Mouse (Mus musculus) NIH3T3 (cell line): ENCODE measurements at regions not wholly inside any gene's neighbourhood (a gene's known extent, or its start where the extent isn't known, plus 50 kb on each side); places are given as distances from the start of the nearest gene placed in this dataset.

Experiments
- DNase-seq: peaks from one replicate; pipeline ENCODE4 v3.0.0-alpha.2; 2012; ENCODE audit warnings: low read depth

DNA sequence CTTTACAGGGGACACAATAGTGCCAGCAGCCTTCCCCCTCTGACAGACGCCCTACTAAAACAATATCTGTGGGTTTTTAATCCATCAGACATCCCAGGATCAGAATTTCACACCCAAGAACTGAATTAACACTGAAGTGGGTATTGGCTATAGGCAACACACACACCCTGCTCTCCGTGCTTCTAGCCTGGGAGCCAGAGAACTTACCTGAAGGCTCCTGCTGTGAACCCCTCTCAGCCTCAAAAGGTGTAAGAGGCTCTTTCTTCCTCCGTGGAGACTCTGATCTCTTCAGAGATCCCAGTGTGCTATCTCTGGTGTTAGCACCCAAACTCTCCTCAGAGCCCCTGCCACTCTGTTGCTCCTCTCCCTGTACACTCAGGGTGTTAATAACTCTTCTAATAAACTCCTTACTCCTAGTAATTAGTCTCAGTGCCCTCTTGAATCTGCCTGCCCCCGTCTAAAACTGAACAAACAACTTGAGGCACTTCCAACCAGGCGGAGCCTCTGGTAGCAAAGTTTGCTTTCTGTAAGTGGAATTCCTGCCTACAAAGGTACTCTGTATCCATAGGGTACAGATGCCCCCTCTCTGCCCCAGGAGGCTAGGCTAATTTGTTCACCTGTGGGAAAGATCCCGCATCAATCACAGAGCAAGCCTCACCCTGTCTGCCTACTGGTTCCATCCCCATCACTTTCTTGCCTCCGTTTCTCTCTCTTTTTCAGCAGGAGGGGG, 452.9 kb upstream of the Fam19a5 start:
- no peak for DNase-seq

DNA sequence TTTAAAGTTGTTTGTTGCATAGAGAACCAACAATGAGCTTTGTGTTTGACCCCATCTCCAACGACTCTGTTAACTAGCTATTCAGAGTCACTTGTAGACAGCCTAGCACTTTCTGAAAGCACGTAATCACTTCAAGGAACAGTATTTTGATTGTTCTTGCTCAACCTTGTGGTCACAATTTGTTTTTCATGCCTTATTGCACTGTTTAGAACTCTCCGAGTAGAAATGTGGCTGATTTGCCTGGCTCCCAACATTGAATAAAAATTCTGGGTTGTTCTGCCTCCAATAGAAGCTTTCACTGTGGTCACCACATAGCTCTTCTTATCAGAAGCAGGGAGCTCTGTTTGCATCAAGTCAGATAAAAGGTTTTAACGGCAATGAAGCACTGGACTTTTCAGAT, 446.9 kb upstream of the Fam19a5 start:
- DNase-seq = no peak

DNA sequence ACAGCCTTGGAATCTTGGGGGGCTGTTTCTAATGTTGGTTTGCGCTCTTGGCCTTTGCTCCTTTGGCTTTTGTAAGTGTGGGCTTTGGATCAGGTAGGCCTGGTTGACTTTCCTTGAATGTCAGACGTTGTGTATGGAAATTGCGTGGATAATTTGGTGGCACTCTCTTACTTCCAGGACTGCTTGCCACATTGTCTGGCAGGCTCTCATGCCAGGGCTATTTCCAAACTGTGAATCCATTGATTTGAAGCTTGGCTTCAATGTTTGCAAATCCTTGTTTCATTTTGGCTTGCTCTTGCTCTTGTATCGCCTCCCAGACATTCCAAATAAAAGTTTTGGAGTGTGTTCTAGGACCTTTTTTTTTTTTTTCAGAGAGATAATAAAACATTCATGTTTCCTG, 443.0 kb upstream of the Fam19a5 start:
- DNase-seq = no peak

DNA sequence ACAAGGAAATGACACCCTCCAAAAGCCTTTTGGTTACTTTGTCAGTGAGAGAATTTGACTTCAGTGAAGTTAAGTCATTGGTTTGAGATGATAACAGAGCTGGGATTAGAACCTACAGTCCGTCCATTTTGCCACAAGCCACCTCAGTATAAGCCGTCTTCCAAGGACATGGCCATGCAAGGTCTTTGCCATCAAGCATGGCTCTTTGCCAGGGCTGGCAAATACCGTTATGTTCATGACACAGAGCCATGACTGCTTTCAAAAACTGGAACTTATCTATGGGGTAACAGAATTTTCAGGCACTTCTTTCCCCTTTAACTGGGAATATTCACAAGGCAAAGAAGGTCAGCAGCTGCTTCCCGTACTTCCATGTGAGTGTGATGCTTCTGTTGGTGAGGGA, 441.9 kb upstream of the Fam19a5 start:
- DNase-seq = no peak

DNA sequence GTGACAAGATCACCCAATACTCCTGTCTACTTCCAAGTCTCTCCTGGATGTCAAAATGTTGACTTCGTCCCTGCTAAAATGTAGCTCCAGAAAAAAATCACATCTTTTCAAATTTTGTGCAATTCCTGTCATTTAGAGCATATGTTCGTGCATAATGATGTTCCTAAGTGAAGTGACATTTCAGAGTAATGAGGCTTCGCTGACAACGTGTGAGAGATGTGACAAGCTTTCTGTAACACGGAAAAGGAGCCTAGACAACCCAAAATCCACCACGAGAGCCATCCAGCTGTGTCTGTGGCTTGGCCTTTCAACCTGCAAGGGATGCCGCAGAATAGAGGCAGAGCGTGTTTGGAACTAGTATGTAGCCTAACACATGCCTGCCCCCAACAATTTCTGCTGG, 438.1 kb upstream of the Fam19a5 start:
- no peak for DNase-seq

DNA sequence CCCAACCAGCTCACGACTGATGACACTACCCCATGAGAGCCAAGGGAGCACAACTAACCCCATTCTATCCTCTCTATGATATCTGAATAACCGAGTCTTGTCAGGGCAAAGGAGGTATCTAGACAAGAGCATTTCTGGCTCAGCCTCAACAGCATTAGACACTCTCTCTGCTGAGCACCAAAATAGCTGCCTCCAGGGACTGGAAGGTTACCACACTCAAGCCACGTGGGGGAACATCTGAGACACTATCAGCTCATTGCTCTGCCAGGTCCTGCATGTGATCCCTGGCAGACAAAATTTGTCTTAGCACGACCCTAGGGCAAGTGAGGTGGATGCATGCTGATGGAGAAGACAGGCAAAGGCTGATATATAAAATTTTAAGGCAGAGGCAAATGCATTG, 436.4 kb upstream of the Fam19a5 start:
- DNase-seq = no peak

DNA sequence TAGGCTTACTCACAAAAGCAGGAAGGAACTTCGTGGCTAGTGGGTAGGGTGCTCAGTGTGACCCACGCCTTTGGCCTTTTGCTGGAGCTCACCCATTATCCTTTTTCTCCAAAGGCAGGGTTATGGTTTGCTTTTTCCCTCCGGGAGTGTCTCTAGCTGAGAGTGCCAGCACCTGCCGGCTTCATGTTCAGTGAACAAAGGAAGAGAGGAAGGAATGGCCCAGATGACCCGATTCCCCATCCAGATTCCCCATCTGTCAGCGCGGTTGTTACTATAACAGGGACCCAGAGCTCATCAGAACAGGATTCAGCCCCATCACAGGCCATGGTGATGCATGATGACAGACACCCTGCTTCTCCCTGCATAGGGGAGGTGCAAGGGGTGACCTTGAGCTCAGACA, 435.7 kb upstream of the Fam19a5 start:
- DNase-seq = no peak

DNA sequence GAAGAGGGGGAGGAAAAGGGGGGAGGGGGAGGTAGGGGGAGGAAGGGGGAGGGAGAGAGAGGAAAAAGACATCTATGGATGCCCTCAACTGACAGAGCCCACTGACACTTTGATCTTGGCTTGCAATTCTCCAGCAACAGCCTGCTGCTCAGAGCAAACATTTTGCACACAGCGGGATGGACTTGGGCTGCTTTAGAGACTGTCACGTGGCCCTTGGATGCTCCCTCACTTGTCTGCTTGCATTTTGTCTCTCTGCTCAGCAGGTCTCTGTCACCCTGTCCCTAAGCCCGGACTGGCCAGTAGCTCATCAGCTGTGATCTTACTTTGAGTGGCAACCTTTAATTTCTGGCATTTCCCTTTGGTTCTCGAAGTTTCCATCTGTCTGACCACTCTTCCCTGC, 421.4 kb upstream of the Fam19a5 start:
- DNase-seq = no peak

DNA sequence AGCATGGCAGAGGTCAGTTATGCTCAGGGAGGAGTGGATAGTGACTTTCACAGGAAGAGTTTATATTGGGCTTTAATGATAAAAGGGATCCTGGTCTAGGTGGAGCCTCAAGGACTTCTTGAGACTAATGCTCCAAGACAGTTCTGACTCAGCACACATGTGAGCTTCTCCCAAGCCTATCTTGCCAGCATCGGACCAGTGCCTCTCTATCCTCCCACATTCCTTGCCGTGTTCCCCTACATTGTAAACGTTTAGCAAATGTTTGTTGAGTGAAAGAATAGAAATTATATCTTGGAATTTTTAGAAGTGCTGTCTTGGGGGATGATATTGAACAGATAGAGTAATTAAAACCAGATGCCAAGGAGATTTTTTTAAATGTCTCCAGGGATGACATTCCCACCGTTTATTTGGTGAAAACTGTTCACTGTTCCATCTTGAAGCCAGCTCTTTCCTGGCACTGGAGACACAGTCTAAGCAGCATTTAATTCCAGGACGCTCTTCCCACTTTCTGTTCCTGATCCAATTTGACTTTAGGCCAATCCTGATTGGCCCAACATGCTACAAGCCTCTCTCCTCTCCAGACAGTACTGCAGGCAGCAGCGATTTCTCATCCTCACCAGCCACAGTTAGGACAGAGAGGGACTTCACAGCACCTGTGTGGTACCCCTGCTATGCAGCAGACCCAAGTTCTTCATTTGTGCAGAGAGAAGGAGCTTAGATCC, 418.5 kb upstream of the Fam19a5 start:
- peak; percentile 3 for DNase-seq

DNA sequence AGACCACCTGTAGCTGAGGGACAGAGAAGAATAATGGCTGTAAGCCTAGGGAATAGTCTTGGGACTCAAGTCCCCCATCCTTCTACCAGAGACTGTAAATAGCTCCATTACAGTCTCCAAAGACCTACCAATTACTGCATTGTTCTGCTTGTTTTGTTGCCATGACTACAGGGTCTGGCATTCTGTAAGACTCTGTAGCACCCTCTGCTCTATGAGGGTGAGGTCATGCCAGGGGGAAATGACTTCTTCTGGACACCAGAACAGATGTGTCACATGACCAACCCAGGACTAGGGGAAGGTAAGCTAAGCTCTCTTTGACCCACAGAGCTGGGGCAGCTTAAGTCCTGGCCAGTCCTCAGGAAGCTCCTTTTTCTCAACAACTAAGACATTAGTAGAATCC, 405.2 kb upstream of the Fam19a5 start:
- DNase-seq = no peak

DNA sequence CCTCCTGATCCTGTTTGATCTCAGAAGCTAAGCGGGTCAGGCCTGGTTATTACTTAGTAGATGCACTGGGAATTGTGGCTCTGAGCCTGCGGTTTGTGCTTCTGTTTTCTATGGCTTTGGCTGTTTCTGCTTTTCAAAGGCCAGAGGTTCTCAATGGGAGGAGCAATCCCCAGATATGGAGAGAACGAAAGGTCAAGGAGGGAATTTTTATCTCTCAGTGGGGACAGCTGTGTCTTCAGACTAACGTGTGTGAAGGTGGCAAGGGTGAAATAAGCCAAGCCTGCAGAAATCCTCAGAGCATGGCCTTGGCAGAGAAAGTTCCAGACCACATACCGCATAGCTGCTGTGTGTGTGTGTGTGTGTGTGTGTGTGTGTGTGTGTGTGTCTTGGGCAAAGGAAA, 375.0 kb upstream of the Fam19a5 start:
- no peak for DNase-seq

DNA sequence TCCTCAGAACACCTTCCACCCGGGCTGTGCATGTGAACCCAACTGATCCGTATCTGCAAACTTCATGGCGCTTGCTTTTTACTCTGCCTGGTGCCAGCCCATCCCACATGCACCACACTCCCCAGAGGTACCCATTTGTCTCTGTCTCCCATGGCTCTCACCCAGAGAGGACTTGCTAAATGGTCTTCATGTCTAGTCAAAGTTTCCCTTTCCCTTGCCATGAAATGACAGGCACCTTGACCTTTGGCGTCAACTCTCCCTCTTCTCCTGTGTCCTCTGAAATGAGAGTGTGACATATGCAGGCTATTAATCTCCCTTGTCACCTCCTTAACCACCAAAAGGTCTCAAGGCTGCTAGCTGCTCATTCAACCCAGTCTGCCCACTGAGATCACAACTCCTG, 373.2 kb upstream of the Fam19a5 start:
- DNase-seq = no peak

DNA sequence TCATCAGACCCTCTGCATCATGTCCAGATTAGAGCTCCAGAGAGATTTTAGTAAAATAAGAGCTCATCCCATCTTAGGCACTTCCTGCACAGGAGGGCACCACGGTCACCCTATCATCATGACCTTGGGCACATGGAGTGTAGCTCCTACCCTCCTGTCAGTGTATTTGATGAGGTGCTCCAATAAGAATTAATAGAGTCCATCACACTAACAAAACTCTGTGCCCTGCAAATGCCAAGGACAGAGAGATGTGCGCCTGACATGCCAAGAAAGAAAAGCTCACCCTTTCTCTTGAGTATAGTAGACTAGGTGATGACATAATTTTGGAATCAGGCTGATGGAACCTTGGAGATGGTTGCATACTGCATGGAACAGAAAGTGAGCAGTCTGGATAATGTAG, 371.0 kb upstream of the Fam19a5 start:
- DNase-seq = no peak

DNA sequence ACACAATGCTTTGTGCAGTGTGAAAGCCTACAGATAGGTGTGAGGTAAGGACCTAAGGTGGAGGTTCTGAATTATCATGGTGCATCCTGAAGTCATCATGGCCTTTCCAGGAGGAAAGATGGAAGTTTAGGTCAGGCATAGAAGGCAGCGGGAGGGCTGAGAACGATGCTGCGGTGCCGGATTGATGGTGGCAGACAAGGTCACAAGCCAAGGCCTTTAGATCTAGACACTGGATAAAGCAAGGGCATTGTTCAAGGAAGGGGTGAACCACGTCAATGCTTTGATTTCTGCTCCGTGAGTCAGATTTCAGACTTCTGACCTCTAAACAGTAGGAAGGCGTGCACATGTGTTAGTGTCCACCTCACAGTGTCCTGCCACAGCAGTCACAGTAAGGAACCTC, 365.5 kb upstream of the Fam19a5 start:
- DNase-seq = no peak

DNA sequence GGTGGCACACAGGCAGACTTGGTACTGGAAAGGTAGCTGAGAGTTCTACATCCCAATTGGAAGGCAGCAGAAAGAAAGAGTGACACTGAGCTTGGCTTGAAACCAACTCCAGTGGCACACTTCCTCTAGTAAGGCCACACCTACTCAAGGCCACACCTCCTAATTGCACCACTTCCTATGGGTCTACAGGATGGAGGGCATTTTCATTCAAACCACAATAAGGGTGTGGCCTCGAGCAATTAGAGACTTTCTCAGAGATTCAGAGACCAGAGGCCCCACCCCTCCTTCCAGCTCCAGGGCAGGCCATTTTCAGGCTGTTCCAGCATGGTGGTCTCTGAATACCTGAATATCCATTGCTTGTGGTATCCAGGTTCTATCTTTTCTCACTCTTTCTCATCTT, 363.3 kb upstream of the Fam19a5 start:
- DNase-seq = no peak

DNA sequence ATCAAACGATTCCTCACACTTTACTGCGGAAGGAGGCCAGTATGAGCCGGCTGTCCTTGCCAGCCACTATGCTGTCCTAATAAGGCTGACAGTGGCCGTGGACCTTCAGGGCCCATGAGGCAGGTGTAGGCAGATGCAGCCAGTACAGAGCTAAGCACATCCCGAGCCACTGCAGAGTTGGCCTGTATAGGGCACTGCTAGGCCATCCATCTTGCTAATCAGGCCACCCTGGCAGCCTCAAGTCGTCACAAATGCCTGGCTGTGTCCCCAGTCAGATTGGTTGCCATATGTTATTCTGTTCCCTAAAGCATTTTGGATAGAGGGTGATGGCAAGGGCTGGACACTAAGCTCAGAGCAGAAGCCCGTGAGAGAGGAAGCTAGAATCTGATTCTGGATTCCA, 359.9 kb upstream of the Fam19a5 start:
- DNase-seq = no peak

DNA sequence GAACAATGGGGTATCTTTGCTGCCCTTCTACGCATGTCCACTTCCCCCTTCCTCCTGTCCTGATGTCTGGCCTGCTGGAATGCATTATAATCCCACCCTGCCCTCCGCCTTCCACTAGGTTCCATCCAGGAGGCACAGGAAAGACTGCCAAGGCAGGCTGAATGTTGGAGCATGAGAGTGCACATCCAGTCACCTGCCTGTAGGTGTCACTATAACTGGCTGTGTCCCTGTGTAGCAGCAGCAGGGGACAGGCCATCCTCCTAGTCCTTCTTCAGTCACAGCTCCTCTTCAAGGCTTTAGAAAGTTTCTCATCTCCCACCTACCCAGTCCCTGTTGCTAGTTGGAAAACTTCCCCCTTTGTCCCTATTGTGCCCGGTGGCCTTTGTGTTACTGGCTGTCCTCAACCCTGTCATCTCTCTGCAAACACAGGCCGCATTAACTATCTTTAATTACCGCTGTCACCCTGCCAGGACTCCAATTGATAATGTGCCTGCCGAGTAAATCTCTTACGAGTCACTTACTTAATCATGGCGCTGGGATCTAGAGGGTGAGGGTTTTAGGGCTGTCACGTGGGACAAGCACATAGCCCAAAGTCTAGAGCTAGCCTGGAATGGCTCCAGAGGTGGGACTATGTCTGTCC, 355.2 kb upstream of the Fam19a5 start:
- DNase-seq = no peak

DNA sequence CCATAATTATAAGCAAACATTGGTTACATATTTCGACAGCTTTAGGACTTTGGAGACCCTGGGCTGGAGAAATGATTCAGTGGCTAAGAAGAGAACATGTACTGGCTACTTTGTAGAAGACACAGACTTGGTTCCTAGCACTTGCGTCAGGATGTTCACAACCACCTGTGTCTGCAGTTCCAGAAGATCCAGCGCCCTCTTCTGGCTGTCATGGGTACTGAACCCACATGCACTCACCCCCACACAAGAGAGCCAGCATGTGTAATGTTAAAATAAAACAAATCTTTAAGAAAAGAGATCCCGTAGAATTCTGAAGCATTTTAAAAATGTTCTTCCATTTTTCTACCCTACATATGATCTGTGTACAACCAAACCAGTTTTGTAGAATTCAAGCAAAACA, 352.2 kb upstream of the Fam19a5 start:
- no peak for DNase-seq

DNA sequence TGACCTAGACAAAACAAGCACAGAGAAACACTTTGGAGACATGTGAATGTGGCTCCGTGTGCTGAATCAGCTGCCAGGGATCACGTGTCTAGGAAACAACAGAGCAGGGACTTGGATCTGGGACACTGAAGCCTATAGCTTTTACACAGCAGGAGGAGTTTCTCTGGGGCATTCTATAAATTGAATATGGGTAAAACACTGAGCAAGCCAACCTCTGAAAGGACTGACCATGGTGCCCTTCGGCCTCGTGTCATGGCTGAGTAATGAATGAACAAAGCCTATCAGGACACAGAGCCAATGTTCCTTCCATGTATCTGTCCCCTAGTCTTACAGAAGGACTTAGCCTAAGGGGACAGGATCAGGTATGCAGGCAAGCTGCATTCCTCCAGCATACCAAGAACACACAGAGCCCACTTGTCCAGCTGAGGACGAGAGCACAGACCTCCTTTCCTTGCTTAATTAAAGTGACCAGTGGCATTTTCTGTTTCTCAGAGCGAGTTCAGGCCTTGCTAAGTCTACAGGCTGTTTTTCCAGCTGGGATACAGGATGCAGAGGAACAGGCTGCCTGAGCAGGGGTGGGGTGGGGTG, 347.7 kb upstream of the Fam19a5 start:
- DNase-seq = no peak

DNA sequence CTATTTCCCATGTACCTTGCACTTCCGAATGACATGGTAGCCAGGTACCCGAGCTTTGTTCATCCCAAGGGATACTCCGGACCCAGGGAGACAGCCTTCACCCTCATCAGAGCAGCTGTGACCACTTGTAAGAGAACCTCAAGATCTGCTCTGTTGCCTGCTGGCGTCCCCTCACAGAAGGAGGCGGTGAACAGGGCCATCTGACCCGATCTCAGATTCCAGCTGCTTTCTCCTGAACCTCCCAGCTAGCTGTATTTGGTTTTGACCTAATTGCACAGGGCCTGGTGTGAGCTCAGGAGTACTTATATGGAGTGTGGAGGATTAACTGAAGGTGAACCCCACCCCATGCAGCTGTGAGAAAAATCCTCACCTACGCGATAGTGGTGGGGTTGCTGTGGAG, 344.5 kb upstream of the Fam19a5 start:
- DNase-seq = no peak

DNA sequence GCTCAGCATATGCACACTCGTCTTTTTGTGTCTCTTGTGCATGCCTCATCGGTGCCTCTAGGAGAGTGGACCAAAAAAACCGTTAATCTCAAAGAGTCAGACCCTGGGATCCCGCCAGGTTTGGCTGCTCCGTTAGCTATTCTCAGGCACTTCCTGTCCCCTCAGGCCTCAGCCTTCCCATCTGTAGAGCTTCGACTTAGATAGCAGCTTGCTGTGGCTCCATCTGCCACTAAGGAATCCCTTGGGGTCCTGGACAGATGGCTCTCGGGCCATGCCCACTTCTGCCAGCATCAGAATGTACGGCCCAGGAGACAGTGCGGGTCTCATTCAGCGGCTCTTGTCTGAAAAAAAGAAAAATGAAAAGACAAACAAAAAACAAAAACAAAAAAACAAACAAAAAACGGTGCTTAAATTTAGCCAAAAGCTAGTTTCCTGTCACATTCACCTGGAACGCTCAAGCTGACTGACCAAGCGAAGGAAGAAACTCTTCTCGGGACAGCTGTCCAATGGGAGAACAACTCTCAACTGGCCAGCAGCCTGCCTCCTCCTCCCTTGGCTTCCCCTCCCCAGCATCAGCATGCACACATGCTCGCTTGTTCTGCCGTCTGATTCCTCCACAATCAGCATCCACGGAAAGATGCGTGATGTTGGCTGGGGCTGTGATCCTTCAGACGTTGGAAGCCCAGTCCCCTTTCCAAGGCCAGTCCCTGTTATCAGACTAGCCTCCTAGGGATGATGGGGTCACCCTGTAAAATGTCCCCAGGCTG, 343.6 kb upstream of the Fam19a5 start:
- no peak for DNase-seq

DNA sequence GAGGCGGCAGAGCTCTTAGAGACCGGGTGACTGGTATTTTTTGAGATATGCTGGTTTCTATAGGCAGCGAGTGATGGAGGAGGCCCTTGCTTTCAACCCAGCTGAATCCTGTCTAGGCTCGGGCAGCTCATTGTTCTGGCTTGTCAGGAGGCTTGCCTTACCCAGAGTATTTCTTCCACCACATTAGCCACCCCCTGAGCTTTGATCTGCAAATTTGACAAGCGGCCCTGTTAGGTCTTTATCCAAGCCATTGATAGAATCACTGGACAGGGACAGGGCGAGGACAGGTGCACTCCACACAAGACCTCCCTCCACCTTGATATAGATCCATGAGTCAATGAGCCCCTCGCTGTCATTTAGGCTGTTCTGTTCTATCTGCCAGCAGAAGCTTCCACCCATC, 343.0 kb upstream of the Fam19a5 start:
- DNase-seq = no peak
